Mouse (Mus musculus): Measurements from ENCODE around the gene Slc22a2. TPM values are rescaled to one million over a fixed set of nuclear protein-coding genes. Genes with fewer than 3 reads are reported as not detected.
"Not testable (repeated sequence)": the region's sequence is repeated elsewhere in the genome, so short reads cannot be mapped to it uniquely, and the experiment has no call there.

The Slc22a2 gene
- polyA plus RNA-seq (2015; fragmentation: Nextera tagmentation; extraction: Ambion mirVana), result 0.08 TPM in 1 of 2 replicates, not detected in the other

GRCm38 (mm10) chr17:12583991-12584390 is at the start of gene Slc22a2:
Slc22a2 (plus strand) TSS chr17:12584132.
- Histone ChIP-seq H3K36me3 (no peaks in the 10 kb centered on the region), H3K9me3 (no peaks in the 10 kb centered on the region), H3K4me2 (replicated peaks) (no peak within 1 kb of the TSS), H3K27me3 (replicated peaks) (no peaks in the 10 kb centered on the region), H3K4me1 (replicated peaks) (no peaks in the 10 kb centered on the region), H3K4me3 (replicated peaks) (no peak within 1 kb of the TSS), H3K27ac (no peak within 1 kb of the TSS), H3K9ac (no peak within 1 kb of the TSS)
- WGBS, result 46% methylated on average over 10 of the region's 10 CpGs
- ATAC-seq, result no peak

- ATAC-seq, result no peak
- Histone ChIP-seq H3K4me1 (replicated peaks) (no peaks in the 10 kb centered on the region), H3K9me3 (no peaks in the 10 kb centered on the region), H3K27me3 (replicated peaks) (no peaks in the 10 kb centered on the region), H3K9ac (no peak overlapping the region), H3K4me2 (replicated peaks) (no peak overlapping the region), H3K36me3 (no peaks in the 10 kb centered on the region), H3K4me3 (replicated peaks) (no peak overlapping the region), H3K27ac (no peak overlapping the region)
- 51% methylated on average over 13 of the region's 13 CpGs for WGBS
Observed at GRCm38 (mm10) chr17:12534353-12535145, 49.4 kb upstream of the Slc22a2 start.

GRCm38 (mm10) chr17:12562215-12562614 is 21.7 kb upstream of the Slc22a2 start:
- no peak for ATAC-seq
- WGBS, result 83% methylated on average over 4 of the region's 4 CpGs
- no peaks in the 10 kb centered on the region for H3K36me3 ChIP-seq

GRCm38 (mm10) chr17:12564481-12565000 is 19.4 kb upstream of the Slc22a2 start:
- WGBS, result 76% methylated on average over 6 of the region's 6 CpGs
- H3K9ac ChIP-seq; H3K36me3 ChIP-seq; ATAC-seq; H3K4me2 ChIP-seq (replicated peaks); H3K27ac ChIP-seq; H3K4me3 ChIP-seq (replicated peaks); H3K4me1 ChIP-seq (replicated peaks); H3K27me3 ChIP-seq (replicated peaks); H3K9me3 ChIP-seq: not testable (repeated sequence)

More at GRCm38 (mm10) chr17:12562215-12562614, 21.7 kb upstream of the Slc22a2 start:
- H3K27me3 ChIP-seq (replicated peaks), result no peaks in the 10 kb centered on the region
- H3K9me3 ChIP-seq, result no peaks in the 10 kb centered on the region
- no peak overlapping the region for H3K4me3 ChIP-seq (replicated peaks)
- H3K9ac ChIP-seq, result no peak overlapping the region
- no peaks in the 10 kb centered on the region for H3K4me1 ChIP-seq (replicated peaks)
- no peak overlapping the region for H3K27ac ChIP-seq
- no peak overlapping the region for H3K4me2 ChIP-seq (replicated peaks)

GRCm38 (mm10) chr17:12565443-12565842 is 18.5 kb upstream of the Slc22a2 start:
- Histone ChIP-seq H3K4me3 (replicated peaks) (no peak overlapping the region), H3K9me3 (no peaks in the 10 kb centered on the region), H3K27me3 (replicated peaks) (no peaks in the 10 kb centered on the region), H3K36me3 (no peaks in the 10 kb centered on the region), H3K9ac (no peak overlapping the region), H3K27ac (no peak overlapping the region), H3K4me2 (replicated peaks) (no peak overlapping the region), H3K4me1 (replicated peaks) (no peaks in the 10 kb centered on the region)
- ATAC-seq, result no peak
- 89% methylated on average over 6 of the region's 6 CpGs for WGBS

GRCm38 (mm10) chr17:12571316-12571715 is 12.6 kb upstream of the Slc22a2 start:
- Histone ChIP-seq H3K4me1 (replicated peaks) (no peaks in the 10 kb centered on the region), H3K36me3 (no peaks in the 10 kb centered on the region), H3K9me3 (no peaks in the 10 kb centered on the region), H3K4me3 (replicated peaks) (no peak overlapping the region), H3K4me2 (replicated peaks) (no peak overlapping the region), H3K27ac (no peak overlapping the region), H3K9ac (no peak overlapping the region), H3K27me3 (replicated peaks) (no peaks in the 10 kb centered on the region)
- 71% methylated on average over 6 of the region's 6 CpGs for WGBS
- no peak for ATAC-seq

GRCm38 (mm10) chr17:12571924-12572463 is 11.9 kb upstream of the Slc22a2 start:
- Histone ChIP-seq H3K36me3 (no peaks in the 10 kb centered on the region), H3K9ac (no peak overlapping the region), H3K4me2 (replicated peaks) (no peak overlapping the region), H3K4me3 (replicated peaks) (no peak overlapping the region), H3K27me3 (replicated peaks) (no peaks in the 10 kb centered on the region), H3K27ac (no peak overlapping the region), H3K4me1 (replicated peaks) (no peaks in the 10 kb centered on the region), H3K9me3 (no peaks in the 10 kb centered on the region)
- 52% methylated on average over 9 of the region's 9 CpGs for WGBS
- peak; percentile 75 for ATAC-seq

GRCm38 (mm10) chr17:12575391-12575790 is 8.5 kb upstream of the Slc22a2 start:
- 78% methylated on average over 6 of the region's 6 CpGs for WGBS
- no peak for ATAC-seq
- Histone ChIP-seq H3K9ac (no peak overlapping the region), H3K36me3 (no peaks in the 10 kb centered on the region), H3K4me2 (replicated peaks) (no peak overlapping the region), H3K4me3 (replicated peaks) (no peak overlapping the region), H3K27me3 (replicated peaks) (no peaks in the 10 kb centered on the region), H3K27ac (no peak overlapping the region), H3K4me1 (replicated peaks) (no peaks in the 10 kb centered on the region), H3K9me3 (no peaks in the 10 kb centered on the region)

- no peaks in the 10 kb centered on the region for H3K4me1 ChIP-seq (replicated peaks)
- H3K4me2 ChIP-seq (replicated peaks), result no peak overlapping the region
- H3K9ac ChIP-seq, result no peak overlapping the region
- 94% methylated on average over 7 of the region's 7 CpGs for WGBS
- no peaks in the 10 kb centered on the region for H3K36me3 ChIP-seq
- H3K4me3 ChIP-seq (replicated peaks), result no peak overlapping the region
- ATAC-seq, result no peak
- no peaks in the 10 kb centered on the region for H3K9me3 ChIP-seq
- no peaks in the 10 kb centered on the region for H3K27me3 ChIP-seq (replicated peaks)
- no peak overlapping the region for H3K27ac ChIP-seq
Observed at GRCm38 (mm10) chr17:12577096-12577495, 6.8 kb upstream of the Slc22a2 start.

- H3K27ac ChIP-seq, result no peak overlapping the region
- no peaks in the 10 kb centered on the region for H3K27me3 ChIP-seq (replicated peaks)
- no peaks in the 10 kb centered on the region for H3K4me1 ChIP-seq (replicated peaks)
- no peaks in the 10 kb centered on the region for H3K9me3 ChIP-seq
- H3K36me3 ChIP-seq, result no peaks in the 10 kb centered on the region
- no peak for ATAC-seq
- no peak overlapping the region for H3K4me3 ChIP-seq (replicated peaks)
- H3K9ac ChIP-seq, result no peak overlapping the region
- H3K4me2 ChIP-seq (replicated peaks), result no peak overlapping the region
- WGBS, result 81% methylated on average over 2 of the region's 2 CpGs
Observed at GRCm38 (mm10) chr17:12585366-12585765, 1.4 kb downstream of the Slc22a2 start.

- Histone ChIP-seq H3K9ac (no peak overlapping the region), H3K9me3 (no peaks in the 10 kb centered on the region), H3K4me3 (replicated peaks) (no peak overlapping the region), H3K27me3 (replicated peaks) (no peaks in the 10 kb centered on the region), H3K36me3 (no peaks in the 10 kb centered on the region), H3K27ac (no peak overlapping the region), H3K4me2 (replicated peaks) (no peak overlapping the region), H3K4me1 (replicated peaks) (no peaks in the 10 kb centered on the region)
- WGBS, result 37% methylated on average over 11 of the region's 11 CpGs
- ATAC-seq, result no peak
Observed at GRCm38 (mm10) chr17:12586966-12587365, 3.0 kb downstream of the Slc22a2 start.

GRCm38 (mm10) chr17:12588801-12589247 is 4.9 kb downstream of the Slc22a2 start:
- no peaks in the 10 kb centered on the region for H3K4me1 ChIP-seq (replicated peaks)
- no peak for ATAC-seq
- no peak overlapping the region for H3K4me2 ChIP-seq (replicated peaks)
- WGBS, result 59% methylated on average over 9 of the region's 9 CpGs
- no peaks in the 10 kb centered on the region for H3K36me3 ChIP-seq
- H3K4me3 ChIP-seq (replicated peaks), result no peak overlapping the region
- no peak overlapping the region for H3K27ac ChIP-seq
- no peaks in the 10 kb centered on the region for H3K9me3 ChIP-seq
- no peak overlapping the region for H3K9ac ChIP-seq
- no peaks in the 10 kb centered on the region for H3K27me3 ChIP-seq (replicated peaks)
